Mouse (Mus musculus) retina, postnatal 7 days (tissue): ENCODE measurements around the gene Runx2.
A peak's percentile ranks its signal among the peaks of the same experiment; 100 is the strongest.

Source experiments
- DNase-seq: peaks from one replicate; pipeline ENCODE4 v3.0.0-alpha.2; 2012; ENCODE audit warnings: low read depth, low spot score

Gene Runx2

DNA sequence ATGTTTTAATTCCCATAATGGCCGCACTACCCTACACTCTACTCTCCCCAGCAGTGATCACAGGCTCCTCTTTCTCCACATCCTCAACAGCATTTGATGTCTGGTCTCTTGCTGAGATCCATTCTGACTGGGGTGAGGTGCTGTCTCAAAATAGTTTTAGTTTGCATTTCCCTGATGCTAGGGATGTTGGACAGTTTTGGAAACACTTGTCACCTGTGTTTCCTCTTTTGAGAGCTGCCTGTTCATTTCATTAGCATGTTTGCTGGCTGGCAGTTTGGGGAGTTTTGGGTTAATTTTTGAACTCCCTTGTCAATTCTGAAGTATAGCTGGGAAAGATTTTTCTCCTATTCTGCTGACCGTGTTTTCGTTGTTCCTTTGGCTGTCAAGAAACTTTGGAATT lies 340.3 kb downstream of the Runx2 start:
- DNase-seq: no peak

DNA sequence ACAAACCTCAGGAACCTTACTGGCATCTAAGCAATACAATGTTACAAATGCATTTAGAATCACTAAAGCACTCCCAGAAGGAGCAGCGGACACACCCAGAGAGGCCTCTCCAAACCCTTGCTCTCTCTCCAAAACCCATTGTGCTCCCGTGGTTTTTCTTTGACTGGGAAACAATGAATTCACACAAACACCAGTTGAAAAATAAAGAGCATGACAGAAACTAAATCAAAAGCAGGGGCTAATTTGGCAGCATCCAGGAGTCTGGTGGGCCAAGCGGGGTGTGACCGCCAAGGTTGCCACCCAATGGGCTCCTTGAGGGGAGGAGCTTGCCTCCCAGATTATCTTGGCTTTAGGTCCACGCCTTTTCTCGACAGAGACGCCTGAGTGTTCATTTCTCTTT lies 341.9 kb downstream of the Runx2 start:
- DNase-seq: no peak

GRCm38 (mm10) chr17:44463679-44464078 lies 350.9 kb downstream of the Runx2 start:
- DNase-seq: no peak

- DNase-seq: no peak
These were observed 354.4 kb downstream of the Runx2 start for GRCm38 (mm10) chr17:44460156-44460555.

DNA sequence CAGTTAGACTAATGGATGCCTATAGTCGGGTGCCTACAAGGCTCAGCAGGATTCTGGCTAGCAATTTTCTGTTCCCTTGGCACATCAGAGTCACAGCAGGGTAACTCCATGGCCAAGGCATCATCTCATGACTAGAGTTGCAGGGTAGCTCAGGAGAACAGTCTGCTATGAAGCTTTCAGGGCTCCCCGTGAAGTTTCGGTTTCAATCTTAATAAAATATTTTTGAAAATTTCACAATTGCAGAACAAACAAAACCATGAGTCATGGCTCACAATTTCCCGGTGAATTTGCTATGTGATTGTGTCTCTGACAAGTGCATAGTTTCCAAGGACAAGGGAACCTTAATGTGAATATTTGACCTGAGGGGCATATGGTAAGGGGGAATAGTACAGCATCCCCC lies 355.6 kb downstream of the Runx2 start:
- DNase-seq: no peak

DNA sequence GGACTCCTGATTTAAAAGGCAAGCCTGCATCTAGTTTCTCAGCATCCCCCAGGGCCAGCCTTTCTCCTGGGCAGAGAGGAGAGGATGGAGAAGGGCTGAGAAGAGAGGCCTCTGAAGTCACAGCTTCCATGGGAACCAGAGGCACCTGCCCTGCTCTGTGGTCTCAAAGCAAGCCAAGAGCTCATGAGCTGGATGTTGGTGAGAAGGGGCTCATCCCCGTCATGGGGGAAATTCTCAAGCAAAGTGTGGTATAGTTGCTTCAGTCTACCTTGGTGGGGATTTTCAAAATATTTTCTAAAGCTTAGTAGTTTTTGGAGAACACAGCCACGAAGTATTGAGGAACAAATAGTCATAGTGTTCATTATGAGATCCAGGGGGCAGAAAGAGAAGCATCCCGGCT lies 357.9 kb downstream of the Runx2 start:
- DNase-seq: no peak

DNA sequence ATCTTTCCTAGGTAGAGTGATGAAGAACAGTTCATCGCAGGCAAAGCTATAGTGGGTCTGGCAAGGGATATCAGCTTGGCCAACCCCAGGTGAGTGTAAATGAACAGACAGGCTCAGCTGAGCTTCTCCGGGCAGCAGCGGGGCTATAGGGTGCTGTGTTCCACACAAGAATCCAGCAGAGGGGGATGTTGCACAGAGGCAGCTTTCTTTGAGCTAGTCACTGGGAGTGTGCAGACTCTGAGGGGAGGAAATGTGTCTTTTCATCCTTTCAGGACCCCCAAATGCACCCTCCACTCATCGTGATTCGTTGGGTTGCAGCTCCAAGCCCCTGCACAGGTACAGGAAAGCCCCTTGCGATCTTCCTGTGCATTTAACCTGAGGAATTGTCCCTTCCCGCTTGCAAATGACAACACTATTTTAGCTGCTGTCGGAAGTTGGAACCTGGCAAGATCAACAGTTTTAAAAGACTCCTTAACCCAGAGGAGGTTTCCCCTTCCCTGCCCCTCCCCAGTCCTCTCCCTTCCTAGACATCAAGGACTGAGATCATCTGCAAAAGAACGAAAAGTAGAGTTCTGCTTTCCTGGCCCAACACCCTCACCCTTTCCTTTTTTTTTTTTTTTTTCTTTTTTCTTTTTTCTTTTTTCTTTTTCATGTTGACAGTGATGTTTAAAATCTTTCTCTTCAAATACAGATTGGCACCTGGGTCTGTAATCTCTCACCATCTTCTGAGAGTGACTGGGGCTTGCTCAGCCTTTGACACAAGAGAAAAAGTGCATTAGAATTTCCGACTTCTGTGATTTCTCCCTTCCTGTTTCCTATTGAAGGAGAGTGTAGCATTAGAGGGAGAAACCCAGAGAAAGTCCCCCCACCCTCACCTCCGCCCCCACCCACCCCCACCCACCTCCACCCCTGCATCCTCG lies 358.7 kb downstream of the Runx2 start:
- peak; percentile 42 for DNase-seq

DNA sequence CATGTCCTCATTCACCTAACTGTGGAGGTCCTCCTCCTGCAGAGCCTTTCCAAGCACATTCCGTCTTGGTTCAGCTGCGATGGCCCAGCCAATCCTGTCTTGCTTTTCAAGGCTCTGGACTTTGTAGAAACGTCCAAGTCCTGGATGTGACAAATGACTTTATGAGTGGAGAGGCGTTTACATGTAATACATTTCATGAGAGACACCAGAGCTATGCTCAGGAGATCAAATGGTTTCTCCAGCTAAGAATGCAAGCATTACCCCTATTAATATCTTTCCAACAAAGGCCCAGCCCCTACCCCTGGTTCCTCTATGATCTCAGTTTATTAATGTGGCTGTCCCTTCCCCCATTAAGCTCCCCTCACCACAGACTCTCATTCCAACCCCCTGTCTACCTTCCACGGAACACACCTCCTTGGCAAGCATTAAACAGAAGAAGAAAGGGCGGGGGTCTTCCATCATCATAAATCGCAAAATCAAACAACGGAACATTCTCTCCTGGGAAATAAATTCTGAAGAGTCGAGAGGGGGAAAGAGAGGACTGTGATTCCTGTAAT lies 364.6 kb downstream of the Runx2 start:
- no peak for DNase-seq
